Mouse (Mus musculus) lung, postnatal 0 days (tissue): ENCODE data around the gene Usp36.

Experiments used
- CTCF ChIP-seq: IDR thresholded peaks from 2 replicates; pipeline ENCODE4 v1.5.1; 2016; ENCODE audit warnings: antibody characterized with exemption, mild to moderate bottlenecking
- EP300 ChIP-seq: IDR thresholded peaks from 2 replicates; pipeline ENCODE4 v1.6.1; 2016; ENCODE audit warnings: antibody characterized with exemption, mild to moderate bottlenecking, control low read depth

- TF ChIP-seq CTCF (no peak), EP300 (no peak)
These were observed 38.9 kb upstream of the Usp36 start for GRCm38 (mm10) chr11:118328947-118329346.
